Mouse (Mus musculus) gastrocnemius, postnatal 10 days (tissue): Measurements from ENCODE around the gene Wars. TPM values are rescaled to one million over a fixed set of nuclear protein-coding genes. Genes with fewer than 3 reads are reported as not detected.

Experiments used
- DNase-seq: peaks from one replicate; pipeline ENCODE4 v3.0.0; 2021; ENCODE audit warnings: mixed read lengths
- microRNA-seq, 2 experiments: library from miRNA; unstranded; fragments of <30 nt; microRNA quantifications; one replicate each; pipeline ENCODE4 v1.2.0; 2021
- total RNA-seq, 2 experiments: library from RNA; stranded (reverse); gene quantifications; 2 replicates each; pipeline ENCODE4 v1.2.3; 2021

The Wars gene
- total RNA-seq, 2 experiments from 2014 or later, result 24.1 to 26.8 TPM

DNA sequence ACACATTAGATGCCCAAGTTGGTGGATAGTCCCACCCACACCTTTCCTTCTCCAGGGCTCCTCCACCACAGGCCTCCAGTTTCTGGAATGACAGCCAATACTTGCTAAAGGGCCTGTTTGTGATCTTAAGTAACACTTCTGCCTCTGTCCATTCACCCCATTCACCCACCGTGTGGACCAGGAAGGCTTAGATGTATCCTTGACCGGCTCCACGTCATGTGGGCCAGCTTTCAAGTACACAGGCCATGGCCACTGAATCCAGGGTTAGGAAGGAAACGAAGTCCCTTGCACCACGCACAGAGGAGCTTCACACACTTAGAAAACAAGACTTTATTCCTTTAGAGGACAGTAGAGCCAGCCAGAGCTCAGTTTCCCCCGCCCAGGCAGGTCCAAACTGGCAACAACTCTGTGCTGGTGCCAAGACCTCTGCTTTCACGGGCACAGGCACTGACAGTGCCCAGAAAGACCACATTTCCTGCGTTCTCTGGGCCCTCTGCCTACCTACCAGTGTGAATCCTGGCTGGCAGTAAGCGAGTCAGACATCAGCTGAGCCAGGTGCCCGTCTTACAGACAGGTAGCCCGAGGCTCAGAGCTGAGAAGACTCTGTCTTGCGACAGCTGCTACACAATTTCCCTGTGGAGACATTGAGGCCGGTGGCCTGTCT, 68.3 kb downstream of the Wars start:
- no peak for DNase-seq

DNA sequence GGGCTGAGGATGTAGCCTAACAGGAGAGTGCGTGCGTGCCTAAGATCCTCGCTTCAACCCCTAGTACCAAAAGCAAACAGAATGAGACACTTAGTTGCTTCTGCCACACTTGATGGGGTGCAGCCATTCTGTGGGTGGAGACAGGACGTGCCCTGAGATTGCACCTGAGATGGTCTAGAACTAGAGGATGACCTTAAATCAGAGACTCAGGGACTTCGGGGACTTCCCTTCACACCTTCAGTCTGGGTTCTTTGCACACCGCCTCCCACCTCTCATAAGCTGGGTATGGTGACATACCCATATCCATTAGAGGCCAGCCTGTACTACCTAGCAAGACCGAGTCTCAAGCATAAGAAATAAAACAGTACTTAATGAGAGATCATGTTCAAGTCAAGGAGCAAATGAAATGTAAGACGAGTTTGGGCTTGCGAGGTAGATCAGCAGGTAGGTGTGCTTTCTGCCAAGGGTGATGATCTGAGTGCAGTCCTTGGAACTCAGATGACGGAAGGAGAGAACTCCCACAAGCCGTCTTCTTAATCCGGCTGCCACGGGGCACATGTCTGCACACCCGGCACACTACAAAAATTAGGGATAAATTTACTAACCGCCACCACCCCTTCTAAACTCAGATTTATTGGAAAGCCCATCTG, 69.6 kb downstream of the Wars start:
- DNase-seq, result no peak

DNA sequence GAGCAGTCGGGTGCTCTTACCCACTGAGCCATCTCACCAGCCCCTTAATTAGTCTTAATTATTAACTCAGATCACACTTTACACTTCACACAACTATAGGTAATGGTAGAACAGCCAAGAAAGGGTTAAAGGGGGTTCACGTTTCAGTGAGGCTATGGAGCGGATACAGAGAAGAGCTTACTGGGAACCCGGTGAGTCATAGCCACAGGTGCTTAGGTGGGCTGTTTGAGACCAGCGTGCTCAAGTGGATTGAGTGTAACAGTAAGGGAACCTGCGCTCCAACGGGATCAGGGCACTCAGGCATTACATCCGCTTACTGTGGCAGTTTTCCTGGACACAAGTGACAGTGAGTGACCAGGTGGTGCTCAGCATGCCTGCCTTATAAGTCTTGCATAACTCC, 70.9 kb downstream of the Wars start:
- DNase-seq, result no peak

DNA sequence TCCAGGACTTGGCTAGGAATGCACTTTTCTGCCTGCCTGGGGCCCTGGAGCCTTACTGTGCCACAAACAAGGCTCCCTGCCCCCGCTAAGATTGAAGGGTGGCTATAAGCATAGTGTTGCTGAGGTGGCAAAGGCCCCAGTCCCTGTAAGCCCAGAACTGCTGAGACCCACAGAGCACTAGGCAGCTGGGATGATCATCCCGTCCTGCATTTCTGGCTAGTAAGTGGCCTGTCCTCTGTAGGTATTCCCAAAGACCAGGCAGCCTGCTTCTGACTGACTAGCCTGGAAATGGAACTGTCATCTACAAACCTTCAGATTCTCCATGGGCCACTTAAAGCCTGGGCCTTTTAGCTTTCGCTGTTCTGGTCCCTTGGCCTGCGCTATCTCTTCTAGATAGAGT, 73.5 kb downstream of the Wars start:
- DNase-seq, result no peak

DNA sequence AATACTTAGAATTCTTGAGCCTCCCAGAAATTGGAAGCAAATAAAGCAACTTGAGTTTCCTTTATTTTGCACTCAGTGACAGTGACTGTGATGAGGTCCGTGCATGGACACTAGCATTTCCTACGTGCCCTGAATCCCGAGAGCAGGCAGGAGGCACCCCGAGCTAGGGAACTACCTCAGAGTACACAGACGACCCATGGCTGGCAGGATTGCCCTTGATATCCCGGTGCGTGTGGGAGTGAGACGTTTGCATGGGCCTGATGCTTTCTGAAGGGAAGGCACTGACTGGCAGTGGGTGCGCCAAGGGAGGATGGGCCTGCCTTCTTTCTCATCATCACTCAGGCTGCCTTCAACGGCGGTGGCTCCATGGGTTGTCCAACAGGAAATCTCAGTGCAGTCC, 77.4 kb downstream of the Wars start:
- no peak for DNase-seq

DNA sequence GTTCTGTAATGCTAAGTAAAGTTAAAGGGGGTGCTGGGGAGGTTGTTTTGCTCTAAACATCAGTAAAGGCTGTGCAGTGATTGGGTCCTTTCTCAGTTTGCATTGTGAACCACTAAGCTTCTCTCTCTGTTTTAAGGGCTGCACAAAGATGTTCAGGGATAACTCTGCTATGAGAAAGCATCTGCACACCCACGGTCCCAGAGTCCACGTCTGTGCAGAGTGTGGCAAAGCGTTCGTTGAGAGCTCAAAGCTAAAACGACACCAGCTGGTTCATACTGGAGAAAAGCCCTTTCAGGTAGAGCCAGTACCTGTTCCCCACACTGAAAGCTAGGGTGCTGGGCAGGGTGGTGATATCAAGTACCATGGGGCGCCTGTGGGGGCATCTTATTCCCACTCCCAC, 79.5 kb downstream of the Wars start:
- no peak for DNase-seq

DNA sequence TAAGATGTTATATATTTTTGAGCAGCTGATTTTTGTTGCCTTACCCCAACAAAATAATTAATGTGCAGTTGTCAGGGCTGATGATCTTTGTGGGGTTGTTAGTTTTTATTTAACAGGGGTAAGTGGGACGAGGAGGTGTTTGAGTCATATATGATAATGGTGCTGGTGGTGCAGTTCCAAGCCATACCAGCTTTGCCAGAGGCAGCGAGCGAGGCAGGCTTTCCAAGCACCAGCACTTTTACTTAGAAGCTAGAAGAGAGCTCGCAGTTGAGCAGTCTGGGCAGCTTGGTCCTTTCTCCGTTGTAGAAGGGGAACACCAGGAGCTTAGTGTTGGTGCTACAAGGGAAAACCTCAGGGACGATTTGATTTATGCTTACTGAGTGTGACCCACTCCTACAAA, 81.5 kb downstream of the Wars start:
- DNase-seq, result no peak

DNA sequence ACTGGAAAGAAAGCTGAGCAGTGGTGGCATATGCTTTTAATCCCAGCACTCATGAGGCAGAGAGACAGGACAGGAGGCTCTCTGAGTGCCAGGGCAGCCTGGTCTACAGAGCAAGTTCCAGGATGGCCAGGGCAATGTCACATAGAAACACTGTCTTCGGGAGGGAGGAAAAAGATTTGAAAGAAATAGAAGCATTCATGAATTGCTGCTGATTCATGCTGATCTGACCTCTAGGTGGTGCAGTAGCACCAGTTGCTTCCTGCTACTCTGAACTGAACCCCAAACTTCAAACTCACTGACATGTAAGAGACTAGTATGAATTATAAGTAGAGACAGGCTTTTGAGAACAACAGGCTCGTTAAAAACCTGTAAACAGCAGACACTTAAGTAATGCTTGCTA, 82.8 kb downstream of the Wars start:
- DNase-seq, result no peak

DNA sequence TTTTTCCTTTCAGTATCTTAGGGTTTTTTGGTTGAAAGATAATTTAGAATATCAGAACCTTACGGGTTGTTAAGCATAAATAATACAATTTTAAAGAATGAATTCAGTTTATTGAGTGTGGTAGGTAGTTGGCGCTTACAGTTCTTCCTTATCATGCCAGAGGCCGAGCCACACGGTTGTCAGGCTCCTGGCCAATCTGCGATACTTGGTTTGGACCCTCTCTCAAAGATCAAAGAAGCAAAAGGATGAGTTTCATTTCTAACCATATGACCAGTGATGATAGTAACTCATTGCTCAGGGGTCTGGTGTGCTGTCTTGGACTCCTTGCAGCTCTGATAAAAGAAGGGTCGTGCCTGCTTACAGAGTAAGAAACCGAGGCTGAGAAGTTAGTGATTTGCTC, 83.7 kb downstream of the Wars start:
- DNase-seq, result no peak

Small RNAs within 50 kb of the gene (microRNA-seq; reads per million reads assigned to microRNA genes)
- 23.8 to 42.0 reads per million in 2 experiments for gene Mir345

Other genes starting within 250 kb of the Wars start
- under 1 TPM; 0.19 to 0.20 TPM for gene Degs2, start 191.9 kb downstream of the Wars start, total RNA-seq
- 10 to 100 TPM; 25.0 to 35.5 TPM for gene Yy1, start 101.2 kb downstream of the Wars start, total RNA-seq
- 1 to 10 TPM; 4.6 to 4.7 TPM for gene Slc25a29, start 58.3 kb downstream of the Wars start, total RNA-seq
- gene Slc25a47, start 58.1 kb downstream of the Wars start, total RNA-seq, result 1 to 10 TPM; 5.2 to 9.1 TPM
- gene Wdr25, start 543 bp downstream of the Wars start, total RNA-seq, result 1 to 10 TPM; 4.1 to 5.2 TPM
- gene Begain, start 174.0 kb upstream of the Wars start, total RNA-seq, result 1 to 10 TPM; 2.7 to 3.5 TPM